14 mouse cellular contexts compared by ENCODE assay signal in genomic region chr7:84587101-84587783, GRCm38 (mm10). TPM values are rescaled to one million over a fixed set of nuclear protein-coding genes. Genes with fewer than 3 reads are reported as not detected.
DNase-seq lines count a peak whose midpoint lies in the region; ATAC-seq lines count a peak whose summit lies in the region.
"Had no signal": no experiment of that assay in that cellular context is flagged by ENCODE, and none has a peak within 500 bp of the region (broad histone marks: within the 10 kb centered on the region; RNA-seq: fewer than 3 reads in every experiment).

No protein-coding gene starts in this region.

- no peaks in the 10 kb centered on the region for H3K36me3 ChIP-seq in forebrain, embryonic 11.5 days (ENCODE audit: control insufficient read depth, insufficient read depth, low read length)
- H3K36me3 ChIP-seq in forebrain, embryonic 16.5 days (ENCODE audit: control insufficient read depth, insufficient read depth): no peaks in the 10 kb centered on the region
- H3K36me3 ChIP-seq in limb, embryonic 11.5 days (ENCODE audit: control insufficient read depth, insufficient read depth, low read length): no peaks in the 10 kb centered on the region
- no peaks in the 10 kb centered on the region for H3K36me3 ChIP-seq in limb, embryonic 10.5 days
- H3K36me3 ChIP-seq in intestine, embryonic 16.5 days (ENCODE audit: control insufficient read depth, insufficient read depth, low read length): no peaks in the 10 kb centered on the region
- H3K36me3 ChIP-seq in stomach, embryonic 15.5 days: no peaks in the 10 kb centered on the region
- H3K36me3 ChIP-seq: hindbrain, embryonic 15.5 days had no signal

- H3K9ac ChIP-seq in forebrain, embryonic 11.5 days (ENCODE audit: low read length): no peak overlapping the region
- no peak overlapping the region for H3K9ac ChIP-seq in forebrain, embryonic 16.5 days (replicated peaks; ENCODE audit: low read depth, low read length)
- H3K9ac ChIP-seq in limb, embryonic 11.5 days (ENCODE audit: low read length): no peak overlapping the region
- H3K9ac ChIP-seq in intestine, embryonic 16.5 days (ENCODE audit: low read depth, low read length): no peak overlapping the region
- no peak overlapping the region for H3K9ac ChIP-seq in stomach, embryonic 15.5 days
- H3K9ac ChIP-seq: hindbrain, embryonic 15.5 days had no signal

- no peak overlapping the region for H3K4me3 ChIP-seq in forebrain, embryonic 11.5 days (ENCODE audit: low read depth, low read length)
- H3K4me3 ChIP-seq in forebrain, embryonic 16.5 days (replicated peaks; ENCODE audit: low read length): no peak overlapping the region
- no peak overlapping the region for H3K4me3 ChIP-seq in limb, embryonic 11.5 days (ENCODE audit: low read depth, low read length)
- no peak overlapping the region for H3K4me3 ChIP-seq in limb, embryonic 10.5 days
- H3K4me3 ChIP-seq in intestine, embryonic 16.5 days (ENCODE audit: low read length): no peak overlapping the region
- H3K4me3 ChIP-seq in stomach, embryonic 15.5 days (replicated peaks): no peak overlapping the region
- H3K4me3 ChIP-seq: hindbrain, embryonic 15.5 days had no signal

- H3K27ac ChIP-seq in forebrain, embryonic 11.5 days (ENCODE audit: low read depth, low read length): peak overlapping the region; percentile 12; the same call in 1 of the 2 replicates
- no peak overlapping the region for H3K27ac ChIP-seq in forebrain, embryonic 16.5 days (ENCODE audit: low read length)
- H3K27ac ChIP-seq in limb, embryonic 11.5 days (replicated peaks; ENCODE audit: low read depth, low read length): no peak overlapping the region
- H3K27ac ChIP-seq in limb, embryonic 10.5 days: no peak overlapping the region
- H3K27ac ChIP-seq in intestine, embryonic 16.5 days (ENCODE audit: low read length): no peak overlapping the region
- H3K27ac ChIP-seq in stomach, embryonic 15.5 days: no peak overlapping the region
- H3K27ac ChIP-seq: hindbrain, embryonic 15.5 days had no signal

- no peak overlapping the region for H3K4me2 ChIP-seq in forebrain, embryonic 11.5 days (ENCODE audit: low read depth, low read length, severe bottlenecking)
- H3K4me2 ChIP-seq in forebrain, embryonic 16.5 days (ENCODE audit: low read length): no peak overlapping the region
- no peak overlapping the region for H3K4me2 ChIP-seq in limb, embryonic 11.5 days (ENCODE audit: low read depth, severe bottlenecking)
- no peak overlapping the region for H3K4me2 ChIP-seq in intestine, embryonic 16.5 days (ENCODE audit: low read depth, low read length)
- H3K4me2 ChIP-seq in stomach, embryonic 15.5 days: no peak overlapping the region
- H3K4me2 ChIP-seq: hindbrain, embryonic 15.5 days had no signal

- H3K4me1 ChIP-seq in forebrain, embryonic 11.5 days (replicated peaks; ENCODE audit: control insufficient read depth, insufficient read depth, low read length): no peaks in the 10 kb centered on the region; the same call in 1 of the 2 replicates
- no peaks in the 10 kb centered on the region for H3K4me1 ChIP-seq in forebrain, embryonic 16.5 days (replicated peaks; ENCODE audit: control insufficient read depth, insufficient read depth, low read length)
- H3K4me1 ChIP-seq in limb, embryonic 11.5 days (ENCODE audit: control insufficient read depth, insufficient read depth, low read length): no peaks in the 10 kb centered on the region
- no peaks in the 10 kb centered on the region for H3K4me1 ChIP-seq in limb, embryonic 10.5 days
- no peaks in the 10 kb centered on the region for H3K4me1 ChIP-seq in intestine, embryonic 16.5 days (ENCODE audit: control insufficient read depth, insufficient read depth, low read length)
- H3K4me1 ChIP-seq in stomach, embryonic 15.5 days: no peaks in the 10 kb centered on the region
- H3K4me1 ChIP-seq: hindbrain, embryonic 15.5 days had no signal

- no peaks in the 10 kb centered on the region for H3K9me3 ChIP-seq in forebrain, embryonic 11.5 days (ENCODE audit: control insufficient read depth, low read length)
- no peaks in the 10 kb centered on the region for H3K9me3 ChIP-seq in forebrain, embryonic 16.5 days (ENCODE audit: control insufficient read depth, low read length)
- H3K9me3 ChIP-seq in limb, embryonic 11.5 days (ENCODE audit: control insufficient read depth, low read length): no peaks in the 10 kb centered on the region
- H3K9me3 ChIP-seq in limb, embryonic 10.5 days (replicated peaks): no peaks in the 10 kb centered on the region
- no peaks in the 10 kb centered on the region for H3K9me3 ChIP-seq in intestine, embryonic 16.5 days (ENCODE audit: control insufficient read depth, low read length)
- no peaks in the 10 kb centered on the region for H3K9me3 ChIP-seq in stomach, embryonic 15.5 days
- H3K9me3 ChIP-seq: hindbrain, embryonic 15.5 days had no signal

- ATAC-seq in forebrain, embryonic 11.5 days (replicated peaks; ENCODE audit: low FRiP score): peak; percentile 35; the same call in 1 of the 2 replicates
- no peak for ATAC-seq in forebrain, embryonic 16.5 days
- ATAC-seq in limb, embryonic 11.5 days (ENCODE audit: insufficient number of reproducible peaks, low FRiP score, low TSS enrichment, low read depth): 0 out of 2 replicates have a peak, but pooled peaks have one; percentile 31
- peak; percentile 79 for ATAC-seq in intestine, embryonic 16.5 days
- peak; percentile 90 for ATAC-seq in stomach, embryonic 15.5 days (ENCODE audit: insufficient read depth, low FRiP score, low read depth)

- 89% methylated on average over 5 of the region's 5 CpGs for WGBS in forebrain, embryonic 11.5 days
- WGBS in forebrain, embryonic 16.5 days: 74% methylated on average over 5 of the region's 5 CpGs
- WGBS in limb, embryonic 11.5 days: 94% methylated on average over 5 of the region's 5 CpGs
- WGBS in limb, embryonic 10.5 days: 92% methylated on average over 5 of the region's 5 CpGs
- WGBS in intestine, embryonic 16.5 days: 88% methylated on average over 5 of the region's 5 CpGs
- 79% methylated on average over 5 of the region's 5 CpGs for WGBS in stomach, embryonic 15.5 days

- no peaks in the 10 kb centered on the region for H3K27me3 ChIP-seq in forebrain, embryonic 11.5 days (ENCODE audit: control insufficient read depth, insufficient read depth, low read length)
- H3K27me3 ChIP-seq in forebrain, embryonic 16.5 days (replicated peaks; ENCODE audit: control insufficient read depth, insufficient read depth, low read length): no peaks in the 10 kb centered on the region
- H3K27me3 ChIP-seq in limb, embryonic 11.5 days (ENCODE audit: control insufficient read depth, insufficient read depth, low read length): no peaks in the 10 kb centered on the region
- no peaks in the 10 kb centered on the region for H3K27me3 ChIP-seq in limb, embryonic 10.5 days (ENCODE audit: low read depth, poor library complexity, severe bottlenecking)
- no peaks in the 10 kb centered on the region for H3K27me3 ChIP-seq in intestine, embryonic 16.5 days (replicated peaks; ENCODE audit: control insufficient read depth, insufficient read depth, low read length)
- no peaks in the 10 kb centered on the region for H3K27me3 ChIP-seq in stomach, embryonic 15.5 days (replicated peaks)
- H3K27me3 ChIP-seq: hindbrain, embryonic 15.5 days had no signal

- DNase-seq in forebrain, embryonic 11.5 days (ENCODE audit: low spot score): no peak
- DNase-seq in limb, embryonic 11.5 days (ENCODE audit: low spot score): no peak
- DNase-seq in limb, embryonic 10.5 days (ENCODE audit: low spot score): no peak
- no peak for DNase-seq in right cerebral cortex, postnatal 14 days
- no peak for DNase-seq in spleen, postnatal 36 days (ENCODE audit: low spot score in 2 of 2)
- DNase-seq: cerebellum, postnatal 36 days; kidney, postnatal 25 days; lung, postnatal 14 days; spleen, adult 18-20 months; thymus, postnatal 4 days had no signal

RNA-seq across cellular contexts. Expression of gene Fah, which starts 19.3 kb away (rescaled TPM):
- 2.6 TPM in 2 replicates for polyA plus RNA-seq in forebrain, embryonic 11.5 days (2014; fragmentation: Nextera tagmentation; extraction: Ambion mirVana)
- polyA plus RNA-seq in forebrain, embryonic 16.5 days (2015; fragmentation: Nextera tagmentation; extraction: Ambion mirVana): 8.3 and 10.1 TPM in 2 replicates
- polyA plus RNA-seq in limb, embryonic 11.5 days (2014; fragmentation: Nextera tagmentation; extraction: Ambion mirVana): 1.2 and 1.9 TPM in 2 replicates
- 1.4 and 2.9 TPM in 2 replicates for polyA plus RNA-seq in limb, embryonic 10.5 days (2016; fragmentation: Nextera tagmentation; extraction: Ambion mirVana)
- 17.3 and 17.7 TPM in 2 replicates for polyA plus RNA-seq in intestine, embryonic 16.5 days (2015; fragmentation: Nextera tagmentation; extraction: Ambion mirVana)
- 11.2 and 15.0 TPM in 2 replicates for polyA plus RNA-seq in stomach, embryonic 15.5 days (2015; fragmentation: Nextera tagmentation; extraction: Ambion mirVana)

RNA-seq across cellular contexts. Expression of gene Gm2115, which starts 58.5 kb away (rescaled TPM):
- 0.20 and 0.33 TPM in 2 replicates for polyA plus RNA-seq in forebrain, embryonic 11.5 days (2014; fragmentation: Nextera tagmentation; extraction: Ambion mirVana)
- polyA plus RNA-seq in forebrain, embryonic 16.5 days (2015; fragmentation: Nextera tagmentation; extraction: Ambion mirVana): 0.23 and 0.35 TPM in 2 replicates
- 0.03 and 0.20 TPM in 2 replicates for polyA plus RNA-seq in limb, embryonic 11.5 days (2014; fragmentation: Nextera tagmentation; extraction: Ambion mirVana)
- polyA plus RNA-seq in limb, embryonic 10.5 days (2016; fragmentation: Nextera tagmentation; extraction: Ambion mirVana): 0.03 TPM in 1 of 2 replicates, not detected in the other
- polyA plus RNA-seq in intestine, embryonic 16.5 days (2015; fragmentation: Nextera tagmentation; extraction: Ambion mirVana): 1.2 and 1.4 TPM in 2 replicates
- polyA plus RNA-seq in stomach, embryonic 15.5 days (2015; fragmentation: Nextera tagmentation; extraction: Ambion mirVana): 3.1 and 3.3 TPM in 2 replicates
